Mouse (Mus musculus): ENCODE data around the gene Olfr582. TPM values are rescaled to one million over a fixed set of nuclear protein-coding genes. Genes with fewer than 3 reads are reported as not detected.

Gene Olfr582
- polyA plus RNA-seq (2012; ENCODE audit: insufficient read depth, insufficient read length, low replicate concordance, missing spikeins), result not detected in 2 replicates

DNA sequence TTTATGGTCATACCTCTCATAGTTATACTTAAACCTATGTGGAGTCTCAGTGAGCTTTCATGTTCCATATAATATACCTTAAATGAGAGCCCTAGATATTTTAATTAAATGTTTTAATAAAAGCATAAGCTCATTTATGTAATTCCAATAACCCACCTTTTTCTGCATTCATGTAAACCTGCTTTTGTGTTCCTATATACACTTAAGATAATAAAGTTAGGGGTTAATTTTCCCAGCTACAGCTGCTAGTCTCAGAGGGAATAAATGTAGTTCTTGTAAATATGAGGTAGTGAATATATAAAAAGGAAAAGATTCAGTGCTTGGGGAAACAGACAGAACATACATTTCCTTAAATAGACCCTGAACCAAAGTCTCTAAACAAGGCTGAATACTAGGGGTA is at the start of gene Olfr582:
Olfr582 (plus strand) TSS at position 301 of the 400 bp plus-strand sequence.
- TF ChIP-seq POLR2A (IDR thresholded peaks at IDR 0.05; ENCODE audit: insufficient read depth, low read depth, low read length) (no peak), CTCF (IDR thresholded peaks at IDR 0.05; ENCODE audit: insufficient read depth, low read depth, low read length) (no peak)
- no peak within 1 kb of the TSS for H3K27ac ChIP-seq (ENCODE audit: insufficient read depth, low read depth, low read length)
- no peaks in the 10 kb centered on the region for H3K4me1 ChIP-seq (ENCODE audit: control insufficient read depth, insufficient read depth, low read length)
- no peak within 1 kb of the TSS for H3K4me3 ChIP-seq (ENCODE audit: insufficient read depth, low read depth, low read length)

DNA sequence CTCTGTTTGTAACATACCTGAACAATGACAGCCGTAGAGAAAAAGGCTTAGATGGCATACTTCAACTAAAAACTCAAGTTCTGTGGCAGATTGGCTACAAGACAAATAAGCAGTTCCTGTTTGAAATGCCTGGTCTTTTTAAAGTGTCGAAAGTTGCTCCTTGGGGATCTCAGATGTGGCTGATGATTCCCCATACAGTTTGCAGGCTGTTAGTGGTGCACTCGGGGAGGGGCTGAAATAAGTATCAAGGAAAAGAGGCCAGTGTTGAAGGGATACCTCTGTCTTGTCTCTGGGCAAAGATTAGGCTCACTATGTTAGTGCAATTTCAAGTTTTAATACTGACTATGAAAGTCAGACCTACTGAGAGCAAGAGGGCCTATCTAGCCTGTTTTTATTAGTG is 48.6 kb upstream of the Olfr582 start, which contains the start of gene Olfr578:
Olfr578 (minus strand) TSS at position 101 of the 400 bp plus-strand sequence.
- no peak within 1 kb of the TSS for H3K27ac ChIP-seq (ENCODE audit: insufficient read depth, low read depth, low read length)
- WGBS, result 74% methylated on average over 3 of the region's 3 CpGs
- TF ChIP-seq POLR2A (IDR thresholded peaks at IDR 0.05; ENCODE audit: insufficient read depth, low read depth, low read length), result no peak
- TF ChIP-seq CTCF (IDR thresholded peaks at IDR 0.05; ENCODE audit: insufficient read depth, low read depth, low read length), result no peak

DNA sequence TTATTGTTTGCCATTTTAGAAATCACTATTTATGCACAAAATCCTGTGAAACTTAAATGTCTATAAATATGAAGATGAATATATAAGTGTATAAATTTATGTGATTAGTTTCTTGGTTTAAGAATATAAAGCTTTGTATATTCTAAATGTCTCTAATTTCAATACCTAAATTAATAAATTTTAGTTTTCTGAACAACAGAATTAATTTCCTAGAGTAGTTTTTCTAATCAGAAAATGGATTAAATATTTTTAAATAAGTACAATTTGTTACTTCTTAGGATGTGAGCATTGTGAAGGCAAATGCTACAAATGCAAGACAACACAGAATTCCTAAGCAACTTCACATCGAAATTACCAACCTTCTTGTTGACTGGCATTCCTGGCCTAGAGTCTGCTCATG is 13.2 kb downstream of the Olfr582 start, which contains the start of gene Olfr583:
Olfr583 (plus strand) TSS at position 301 of the 400 bp plus-strand sequence.
- H3K4me3 ChIP-seq (ENCODE audit: insufficient read depth, low read depth, low read length), result no peak within 1 kb of the TSS
- WGBS, result 88% methylated on average over 1 of the region's 1 CpGs
- no peaks in the 10 kb centered on the region for H3K4me1 ChIP-seq (ENCODE audit: control insufficient read depth, insufficient read depth, low read length)
- TF ChIP-seq POLR2A (IDR thresholded peaks at IDR 0.05; ENCODE audit: insufficient read depth, low read depth, low read length), result no peak
- no peak for TF ChIP-seq CTCF (IDR thresholded peaks at IDR 0.05; ENCODE audit: insufficient read depth, low read depth, low read length)
- no peak within 1 kb of the TSS for H3K27ac ChIP-seq (ENCODE audit: insufficient read depth, low read depth, low read length)

More for the DNA sequence above, 48.6 kb upstream of the Olfr582 start, which contains the start of gene Olfr578:
- Histone ChIP-seq H3K4me1 (ENCODE audit: control insufficient read depth, insufficient read depth, low read length) (no peaks in the 10 kb centered on the region), H3K4me3 (ENCODE audit: insufficient read depth, low read depth, low read length) (no peak within 1 kb of the TSS)

DNA sequence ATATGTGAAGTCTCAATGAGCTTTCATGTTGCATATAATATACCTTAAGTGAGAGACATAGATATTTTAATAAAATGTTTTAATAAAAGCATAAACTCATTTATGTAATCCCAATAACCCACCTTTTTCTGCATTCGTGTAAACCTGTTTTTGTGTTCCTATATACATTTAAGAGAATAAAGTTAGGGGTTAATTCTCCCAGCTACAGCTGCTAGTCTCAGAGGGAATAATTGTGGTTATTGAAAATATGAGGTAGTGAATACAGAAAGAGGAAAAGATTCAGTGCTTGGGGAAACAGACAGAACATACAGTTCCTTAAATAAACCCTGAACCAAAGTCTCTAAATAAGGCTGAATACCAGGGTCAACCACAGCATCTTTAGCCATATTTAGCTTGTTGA is 43.8 kb downstream of the Olfr582 start, which contains the start of gene Olfr584:
Olfr584 (plus strand) TSS at position 301 of the 400 bp plus-strand sequence.
- TF ChIP-seq POLR2A (IDR thresholded peaks at IDR 0.05; ENCODE audit: insufficient read depth, low read depth, low read length), result no peak
- no peak for TF ChIP-seq CTCF (IDR thresholded peaks at IDR 0.05; ENCODE audit: insufficient read depth, low read depth, low read length)
- Histone ChIP-seq H3K27ac (ENCODE audit: insufficient read depth, low read depth, low read length) (no peak within 1 kb of the TSS), H3K4me3 (ENCODE audit: insufficient read depth, low read depth, low read length) (no peak within 1 kb of the TSS), H3K4me1 (ENCODE audit: control insufficient read depth, insufficient read depth, low read length) (no peaks in the 10 kb centered on the region)
- 92% methylated on average over 1 of the region's 1 CpGs for WGBS

Other genes starting within 250 kb of the Olfr582 start
- gene Olfr564, start 234.5 kb upstream of the Olfr582 start, polyA plus RNA-seq (2012; ENCODE audit: insufficient read depth, insufficient read length, low replicate concordance, missing spikeins), result not detected in 2 replicates
- gene Olfr566, start 179.3 kb upstream of the Olfr582 start, polyA plus RNA-seq (2012; ENCODE audit: insufficient read depth, insufficient read length, low replicate concordance, missing spikeins), result not detected in 2 replicates
- not detected in 2 replicates for gene Olfr568, start 160.9 kb upstream of the Olfr582 start, polyA plus RNA-seq (2012; ENCODE audit: insufficient read depth, insufficient read length, low replicate concordance, missing spikeins)
- not detected in 2 replicates for gene Olfr569, start 147.1 kb upstream of the Olfr582 start, polyA plus RNA-seq (2012; ENCODE audit: insufficient read depth, insufficient read length, low replicate concordance, missing spikeins)
- gene Olfr570, start 143.4 kb upstream of the Olfr582 start, polyA plus RNA-seq (2012; ENCODE audit: insufficient read depth, insufficient read length, low replicate concordance, missing spikeins), result not detected in 2 replicates
- gene Olfr571, start 120.5 kb upstream of the Olfr582 start, polyA plus RNA-seq (2012; ENCODE audit: insufficient read depth, insufficient read length, low replicate concordance, missing spikeins), result not detected in 2 replicates
- gene Olfr572, start 113.6 kb upstream of the Olfr582 start, polyA plus RNA-seq (2012; ENCODE audit: insufficient read depth, insufficient read length, low replicate concordance, missing spikeins), result not detected in 2 replicates
- gene Olfr573-ps1, start 95.4 kb upstream of the Olfr582 start, polyA plus RNA-seq (2012; ENCODE audit: insufficient read depth, insufficient read length, low replicate concordance, missing spikeins), result not detected in 2 replicates
- gene Olfr574, start 89.6 kb upstream of the Olfr582 start, polyA plus RNA-seq (2012; ENCODE audit: insufficient read depth, insufficient read length, low replicate concordance, missing spikeins), result not detected in 2 replicates
- gene Olfr575, start 79.2 kb upstream of the Olfr582 start, polyA plus RNA-seq (2012; ENCODE audit: insufficient read depth, insufficient read length, low replicate concordance, missing spikeins), result not detected in 2 replicates
- not detected in 2 replicates for gene Olfr576, start 75.4 kb upstream of the Olfr582 start, polyA plus RNA-seq (2012; ENCODE audit: insufficient read depth, insufficient read length, low replicate concordance, missing spikeins)
- gene Olfr577, start 62.1 kb upstream of the Olfr582 start, polyA plus RNA-seq (2012; ENCODE audit: insufficient read depth, insufficient read length, low replicate concordance, missing spikeins), result not detected in 2 replicates
- not detected in 2 replicates for gene Olfr578, start 48.7 kb upstream of the Olfr582 start, polyA plus RNA-seq (2012; ENCODE audit: insufficient read depth, insufficient read length, low replicate concordance, missing spikeins)
- not detected in 2 replicates for gene Olfr583, start 13.3 kb downstream of the Olfr582 start, polyA plus RNA-seq (2012; ENCODE audit: insufficient read depth, insufficient read length, low replicate concordance, missing spikeins)
- gene Olfr584, start 43.9 kb downstream of the Olfr582 start, polyA plus RNA-seq (2012; ENCODE audit: insufficient read depth, insufficient read length, low replicate concordance, missing spikeins), result not detected in 2 replicates
- gene Olfr585, start 59.7 kb downstream of the Olfr582 start, polyA plus RNA-seq (2012; ENCODE audit: insufficient read depth, insufficient read length, low replicate concordance, missing spikeins), result not detected in 2 replicates
- not detected in 2 replicates for gene Olfr586, start 87.6 kb downstream of the Olfr582 start, polyA plus RNA-seq (2012; ENCODE audit: insufficient read depth, insufficient read length, low replicate concordance, missing spikeins)
- gene Olfr588-ps1, start 102.9 kb downstream of the Olfr582 start, polyA plus RNA-seq (2012; ENCODE audit: insufficient read depth, insufficient read length, low replicate concordance, missing spikeins), result not detected in 2 replicates
- gene Olfr589, start 118.3 kb downstream of the Olfr582 start, polyA plus RNA-seq (2012; ENCODE audit: insufficient read depth, insufficient read length, low replicate concordance, missing spikeins), result not detected in 2 replicates
- gene Olfr591, start 140.3 kb downstream of the Olfr582 start, polyA plus RNA-seq (2012; ENCODE audit: insufficient read depth, insufficient read length, low replicate concordance, missing spikeins), result not detected in 2 replicates
- not detected in 2 replicates for gene Olfr592, start 146.8 kb downstream of the Olfr582 start, polyA plus RNA-seq (2012; ENCODE audit: insufficient read depth, insufficient read length, low replicate concordance, missing spikeins)
- not detected in 2 replicates for gene Olfr593, start 173.8 kb downstream of the Olfr582 start, polyA plus RNA-seq (2012; ENCODE audit: insufficient read depth, insufficient read length, low replicate concordance, missing spikeins)
- not detected in 2 replicates for gene Olfr594, start 179.0 kb downstream of the Olfr582 start, polyA plus RNA-seq (2012; ENCODE audit: insufficient read depth, insufficient read length, low replicate concordance, missing spikeins)
- not detected in 2 replicates for gene Usp17ld, start 214.5 kb downstream of the Olfr582 start, polyA plus RNA-seq (2012; ENCODE audit: insufficient read depth, insufficient read length, low replicate concordance, missing spikeins)

Data from olfactory bulb, adult 2 months (tissue).